Mouse (Mus musculus) frontal cortex, postnatal 10 days (tissue): ENCODE data around the gene Sema3a.
A peak's percentile ranks its signal among the peaks of the same experiment; 100 is the strongest.
"Not testable (repeated sequence)": the region's sequence is repeated elsewhere in the genome, so short reads cannot be mapped to it uniquely, and the experiment has no call there.

ENCODE experiments used
- DNase-seq, 2 experiments: peaks; one replicate each; pipeline ENCODE4 v3.0.0; 2022; ENCODE audit warnings: low spot score in 2 of 2, mixed read lengths in 1 of 2

Gene Sema3a

DNA sequence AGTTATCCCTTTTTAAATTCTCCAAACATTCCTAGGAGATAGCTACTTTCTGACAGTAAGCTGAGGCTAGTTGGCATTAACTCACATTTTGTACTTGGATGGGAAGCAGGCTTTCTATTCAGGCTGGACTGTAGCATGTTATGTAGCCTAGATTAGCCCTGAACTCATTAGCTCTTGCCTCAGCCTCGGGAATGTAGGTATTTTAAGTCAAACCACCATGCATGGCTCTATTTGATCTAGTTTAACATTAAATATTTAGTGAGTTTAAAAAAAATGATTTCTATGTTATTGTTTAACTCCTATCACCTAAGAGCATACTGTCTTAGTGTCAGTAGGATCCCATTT is 423.0 kb downstream of the Sema3a start:
- no peak for DNase-seq

GRCm38 (mm10) chr5:13549080-13549479 is 423.9 kb downstream of the Sema3a start:
- DNase-seq: no peak

DNA sequence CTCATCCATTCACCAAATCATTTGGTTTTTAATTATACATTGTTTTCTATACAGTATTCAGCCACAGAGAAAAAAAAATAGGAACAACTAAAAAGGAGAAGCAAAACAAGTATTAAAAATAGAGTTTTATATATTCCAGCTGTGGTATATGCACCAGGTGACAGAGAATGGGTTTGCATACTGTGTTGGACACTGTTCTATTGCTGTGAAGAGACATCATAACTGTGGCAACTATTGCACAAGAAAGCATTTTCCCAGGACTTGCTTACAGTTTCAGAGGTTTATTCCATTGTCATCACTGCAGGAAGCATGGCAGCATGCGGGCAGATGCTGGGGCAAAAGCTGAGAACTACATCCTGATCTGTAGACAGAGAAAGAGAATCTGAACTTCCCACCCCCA is 425.7 kb downstream of the Sema3a start:
- no peak for DNase-seq

GRCm38 (mm10) chr5:13557257-13557656 is 432.0 kb downstream of the Sema3a start:
- no peak for DNase-seq

DNA sequence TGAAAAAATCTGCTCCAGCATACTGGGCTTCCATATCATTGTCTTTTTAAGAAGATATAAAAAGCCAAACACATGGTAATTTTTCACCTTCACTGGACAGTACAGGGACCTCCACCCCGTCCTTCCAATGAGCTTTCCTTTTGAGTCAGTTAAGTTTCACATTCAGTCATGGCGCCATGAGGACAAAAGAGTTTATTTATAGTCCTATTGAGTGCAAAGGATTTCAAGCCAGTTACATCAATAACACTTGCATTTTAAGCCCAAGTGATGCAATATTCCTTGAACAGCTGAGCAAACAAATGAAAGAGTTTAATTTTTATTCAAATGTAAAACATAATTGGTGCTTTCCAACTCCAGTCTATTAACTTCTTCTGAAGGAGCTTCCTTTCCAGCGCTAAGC is 448.7 kb downstream of the Sema3a start:
- DNase-seq: no peak

GRCm38 (mm10) chr5:13579123-13579522 is 453.9 kb downstream of the Sema3a start:
- no peak for DNase-seq

DNA sequence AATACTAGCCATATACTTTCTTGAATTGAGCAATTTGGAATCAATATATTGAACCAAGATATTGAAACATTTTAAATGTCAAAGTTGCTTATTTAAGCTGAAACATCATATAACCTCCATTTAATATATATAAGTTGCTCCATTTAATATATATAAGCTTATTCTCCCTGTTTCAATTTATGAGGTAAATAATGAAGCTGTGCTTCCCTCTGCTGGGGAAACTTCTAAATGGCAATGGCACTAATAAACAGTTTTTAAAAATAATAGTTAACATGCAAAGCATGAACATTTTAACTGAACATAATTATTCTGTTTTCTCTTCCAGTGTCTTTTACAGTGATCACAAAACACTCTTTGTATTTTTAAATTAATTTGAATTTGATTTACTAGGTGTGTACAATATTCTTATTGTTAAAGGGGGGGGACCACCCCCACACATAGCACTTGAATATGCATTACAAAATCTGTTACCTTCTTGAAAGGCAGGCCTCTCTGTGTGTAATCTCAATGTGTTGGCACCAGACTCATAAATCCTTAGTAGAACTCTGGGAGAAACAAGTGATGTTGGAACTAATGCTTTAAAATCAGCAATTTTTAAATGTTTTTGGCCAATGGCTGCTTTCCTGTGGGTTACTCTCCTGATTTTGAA is 460.5 kb downstream of the Sema3a start:
- DNase-seq: no peak

DNA sequence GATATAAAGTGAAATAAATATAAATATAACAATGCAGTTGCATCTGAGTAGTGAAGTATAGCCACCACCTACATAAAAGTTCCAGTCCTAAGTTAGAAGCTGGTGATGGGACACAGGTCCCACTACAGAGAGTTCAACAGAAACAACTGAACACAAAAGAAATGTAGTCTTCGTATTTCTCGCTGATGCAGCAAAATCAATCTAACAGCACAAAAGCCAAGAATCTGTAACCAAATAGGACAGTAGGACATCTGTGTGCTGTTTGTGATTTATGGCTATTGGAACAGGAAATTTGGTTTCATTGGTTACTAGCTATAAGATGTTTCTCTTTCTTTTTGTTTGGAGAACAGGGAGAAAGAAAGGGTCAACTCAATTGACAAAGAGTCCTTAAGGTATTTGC is 469.2 kb downstream of the Sema3a start:
- DNase-seq: no peak

GRCm38 (mm10) chr5:13611631-13612030 is 486.4 kb downstream of the Sema3a start:
- no peak for DNase-seq

DNA sequence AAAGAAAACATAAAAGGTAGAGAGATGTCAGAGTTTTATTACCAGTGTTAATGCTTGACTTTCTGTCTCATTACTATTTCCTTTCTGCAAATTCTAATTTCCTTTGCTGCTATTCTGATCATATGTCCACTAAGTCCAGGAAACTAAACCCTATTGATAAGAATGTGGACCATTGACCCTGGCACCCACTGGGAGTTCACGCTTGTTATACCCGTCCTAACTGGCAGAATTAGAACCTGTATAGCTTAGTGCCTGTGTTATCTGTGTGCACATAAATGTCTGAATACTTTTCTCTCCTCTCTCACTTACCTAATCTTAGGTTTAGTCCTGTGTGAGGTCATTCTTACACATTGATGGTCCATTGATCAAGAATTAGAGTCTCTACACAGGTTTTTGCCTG is 486.9 kb downstream of the Sema3a start:
- DNase-seq: no peak

DNA sequence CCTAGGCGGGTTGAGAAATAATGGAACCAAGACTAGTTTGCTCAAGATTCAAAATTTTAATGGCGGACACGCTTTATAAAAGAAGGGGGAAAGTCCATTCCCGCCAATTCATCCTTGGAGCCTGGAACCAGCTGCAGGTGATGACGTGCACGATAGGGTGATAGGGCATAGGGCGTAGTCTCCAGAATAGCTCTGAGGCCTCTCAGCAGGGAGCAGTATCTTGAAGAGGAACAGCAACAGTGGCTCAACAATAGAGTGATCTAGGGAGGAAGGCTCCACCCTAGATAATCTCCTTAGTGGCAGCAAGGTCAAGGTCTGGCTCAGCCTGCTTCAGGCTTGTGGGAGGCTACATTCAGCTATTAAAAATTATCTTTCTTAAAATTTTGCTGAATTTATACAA is 489.4 kb downstream of the Sema3a start:
- not testable (repeated sequence) for DNase-seq

DNA sequence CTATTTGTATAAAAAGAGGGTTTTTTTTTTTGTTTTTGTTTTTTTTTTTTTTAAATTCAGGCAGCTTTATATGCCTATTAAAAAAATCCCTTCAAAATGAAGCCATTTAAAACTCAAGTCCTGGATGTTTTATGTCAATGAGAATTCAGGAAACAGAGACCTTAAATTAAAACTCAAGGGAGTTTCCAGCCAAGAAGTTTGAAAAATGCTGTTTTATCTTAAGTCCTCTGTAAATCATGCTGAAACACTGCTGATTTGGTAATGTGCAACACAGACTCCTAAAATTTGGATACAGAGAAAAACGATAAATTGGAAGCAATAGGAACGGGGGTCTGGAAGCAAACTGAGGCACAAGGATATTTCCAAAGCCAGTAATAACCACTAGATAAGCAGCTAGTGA is 490.7 kb downstream of the Sema3a start:
- DNase-seq: no peak

DNA sequence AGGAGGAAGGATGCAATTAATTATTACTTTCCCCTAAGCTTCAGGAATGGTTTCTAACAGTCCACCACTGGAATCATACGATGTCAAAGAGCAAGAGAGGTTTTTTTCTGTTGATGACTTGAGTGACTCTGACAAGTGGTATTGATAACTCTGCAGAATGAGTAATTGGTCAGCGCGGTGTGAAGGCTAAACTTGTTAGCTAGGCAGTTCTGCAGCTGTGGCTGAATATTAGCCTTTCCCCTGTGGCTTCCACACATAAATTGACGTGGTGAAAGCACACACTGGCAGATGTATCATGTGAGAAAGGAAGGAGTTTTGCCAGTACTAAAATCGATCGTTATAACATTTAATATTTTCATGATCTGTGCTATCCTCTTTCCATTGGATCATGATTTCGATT is 497.4 kb downstream of the Sema3a start:
- DNase-seq: no peak

- DNase-seq: no peak
Observed at GRCm38 (mm10) chr5:13624754-13625153, 499.5 kb downstream of the Sema3a start.

DNA sequence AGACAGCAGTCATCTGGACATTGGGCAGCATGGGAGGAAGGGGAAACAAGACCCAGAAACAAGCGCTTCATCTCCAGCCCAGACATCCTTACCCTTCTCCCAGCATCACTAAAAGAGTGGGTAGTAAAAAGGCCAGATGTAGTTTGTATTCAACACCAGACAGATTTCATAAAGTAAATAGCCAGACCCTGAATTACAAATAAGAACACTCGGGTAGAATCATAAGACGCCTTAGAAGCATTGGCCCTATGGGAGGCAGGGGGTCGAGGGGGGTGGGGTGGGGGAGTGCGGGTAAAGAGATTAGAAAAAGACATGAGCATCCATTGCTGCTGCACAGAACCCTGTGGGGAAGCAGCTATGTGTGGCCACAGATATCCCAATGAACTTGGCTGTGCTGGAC is 500.9 kb downstream of the Sema3a start:
- no peak for DNase-seq

- DNase-seq: peak; percentile 27 to 69
Observed at GRCm38 (mm10) chr5:13628606-13629311, 503.5 kb downstream of the Sema3a start.

GRCm38 (mm10) chr5:13629916-13630315 is 504.7 kb downstream of the Sema3a start:
- no peak for DNase-seq

DNA sequence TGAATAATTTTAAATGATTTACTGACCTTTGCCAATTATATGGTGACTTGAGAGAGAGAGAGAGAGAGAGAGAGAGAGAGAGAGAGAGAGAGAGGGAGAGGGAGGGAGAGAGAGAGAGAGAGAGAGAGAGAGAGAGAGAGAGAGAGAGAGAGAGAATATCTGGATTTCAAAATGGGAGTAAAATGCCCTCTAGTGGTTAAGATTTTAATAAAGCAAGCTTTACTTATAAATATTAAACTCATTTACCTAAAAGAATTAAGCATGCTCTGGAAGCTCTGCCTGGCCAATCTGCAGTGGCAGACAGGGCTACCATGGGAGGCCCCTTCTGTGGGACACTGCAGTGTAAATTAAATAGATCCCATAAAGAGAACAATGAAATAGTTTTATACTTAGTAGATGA is 505.5 kb downstream of the Sema3a start:
- no peak for DNase-seq

- no peak for DNase-seq
Observed at GRCm38 (mm10) chr5:13636237-13636636, 511.0 kb downstream of the Sema3a start.
